Mouse (Mus musculus) intestine, postnatal 0 days (tissue): Measurements from ENCODE around the gene Smyd2. TPM values are rescaled to one million over a fixed set of nuclear protein-coding genes. Genes with fewer than 3 reads are reported as not detected.
A peak's percentile ranks its signal among the peaks of the same experiment; 100 is the strongest.

Experiments used
- ATAC-seq: fragments of 200-750 bp; cut with Nextera tagmentation; 2 replicates; pipeline ENCODE4 v1.8.0; 2017; ENCODE audit warnings: mild to moderate bottlenecking, moderate TSS enrichment, moderate library complexity
- H3K27ac ChIP-seq: fragments of 300-500 bp; sonication (generic); 2 replicates; pipeline ENCODE4 v1.5.1; 2014; ENCODE audit warnings: mild to moderate bottlenecking, low read depth, low read length, moderate library complexity
- H3K27me3 ChIP-seq: fragments of 300-500 bp; sonication (generic); replicated peaks from 2 replicates; pipeline ENCODE4 v1.6.1; 2014; ENCODE audit warnings: low read length, mixed read lengths; ENCODE audit not compliant: control insufficient read depth, insufficient read depth
- H3K36me3 ChIP-seq: fragments of 300-500 bp; sonication (generic); 2 replicates; pipeline ENCODE4 v1.6.1; 2014; ENCODE audit warnings: mild to moderate bottlenecking, moderate library complexity; ENCODE audit not compliant: control insufficient read depth, insufficient read depth
- H3K4me1 ChIP-seq: fragments of 300-500 bp; sonication (generic); replicated peaks from 2 replicates; pipeline ENCODE4 v1.6.1; 2014; ENCODE audit warnings: antibody characterized with exemption, low read length, mixed read lengths; ENCODE audit not compliant: control insufficient read depth, insufficient read depth
- H3K4me2 ChIP-seq: fragments of 300-500 bp; sonication (generic); replicated peaks from 2 replicates; pipeline ENCODE4 v1.6.1; 2014; ENCODE audit warnings: low read depth, mild to moderate bottlenecking, moderate library complexity
- H3K4me3 ChIP-seq: fragments of 300-500 bp; sonication (generic); 2 replicates; pipeline ENCODE4 v1.5.1; 2014; ENCODE audit warnings: low read depth, low read length
- H3K9ac ChIP-seq: fragments of 300-500 bp; sonication (generic); 2 replicates; pipeline ENCODE4 v1.6.1; 2014; ENCODE audit warnings: mild to moderate bottlenecking, low read depth, low read length
- H3K9me3 ChIP-seq: fragments of 300-500 bp; sonication (generic); 2 replicates; pipeline ENCODE4 v1.6.1; 2016; ENCODE audit warnings: mixed run types; ENCODE audit not compliant: control insufficient read depth
- CTCF ChIP-seq: sonication (generic); IDR thresholded peaks from 2 replicates; pipeline ENCODE4 v1.5.1; 2016; ENCODE audit warnings: low read depth, mild to moderate bottlenecking, control low read depth, antibody characterized with exemption, moderate library complexity
- WGBS: fragments of 180-500 bp; shearing (Covaris S2); extraction: QIAGEN DNeasy Blood & Tissue Kit; methylation state at CpG from one replicate; pipeline ENCODE4 v1.1.7; 2014; 5-methylcytosine and 5-hydroxymethylcytosine counted together
- polyA plus RNA-seq: library from polyadenylated mRNA; unstranded; fragments of >200 nt; fragmentation: Nextera tagmentation; extraction: Ambion mirVana; gene quantifications from 2 replicates; pipeline ENCODE4 v1.2.1, GENCODE M21; 2015

Smyd2 gene
- polyA plus RNA-seq, 1 experiment from 2014 or later, result 48.1 TPM

DNA sequence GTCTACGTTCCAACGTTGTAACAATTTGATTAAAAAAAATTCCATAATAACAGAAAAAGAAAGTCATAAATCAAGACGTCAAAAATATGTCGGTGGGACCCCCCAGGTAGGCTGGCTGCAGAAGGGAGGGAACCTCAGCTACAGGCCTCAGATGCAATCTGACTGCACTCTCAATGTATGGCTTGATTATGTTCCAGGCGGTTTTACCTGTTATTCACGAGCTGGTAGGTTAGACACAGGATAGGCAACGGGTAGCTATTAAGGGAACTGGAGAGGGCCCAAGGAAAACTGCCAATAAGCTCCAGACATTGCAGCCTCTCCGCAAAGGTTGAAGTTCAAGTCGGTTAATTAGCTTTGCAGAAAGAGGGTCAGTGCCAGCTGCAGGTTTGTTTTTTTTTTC, 558 bp upstream of the Smyd2 start:
- no peak for TF ChIP-seq CTCF
- peak overlapping the region; percentile 66 for H3K4me3 ChIP-seq
- peak overlapping the region; percentile 87 for H3K4me2 ChIP-seq
- H3K4me1 ChIP-seq, result 0 out of 2 replicates have a peak, but pooled peaks cover 10% of the 10 kb centered on the region
- no peaks in the 10 kb centered on the region for H3K36me3 ChIP-seq
- no peak for ATAC-seq
- 15% methylated on average over 9 of the region's 9 CpGs for WGBS
- no peaks in the 10 kb centered on the region for H3K27me3 ChIP-seq
- H3K9me3 ChIP-seq, result no peaks in the 10 kb centered on the region
- H3K27ac ChIP-seq, result no peak overlapping the region
- peak overlapping the region; percentile 66 for H3K9ac ChIP-seq

DNA sequence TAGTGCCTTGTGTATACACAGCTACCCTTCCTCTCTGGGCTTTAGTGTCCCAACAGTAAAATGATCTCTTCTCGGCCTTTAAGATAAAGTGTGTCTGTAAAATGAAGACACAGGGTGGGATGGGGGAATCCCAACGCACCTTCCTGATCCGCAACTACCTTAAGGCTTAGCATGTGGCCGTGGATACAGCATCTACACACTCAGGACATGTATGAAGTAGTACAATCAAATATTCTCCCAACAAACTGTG, 670 bp downstream of the Smyd2 start:
- Histone ChIP-seq H3K36me3 (no peaks in the 10 kb centered on the region), H3K9ac (peak overlapping the region; percentile 66), H3K27me3 (no peaks in the 10 kb centered on the region), H3K4me2 (peak overlapping the region; percentile 87), H3K4me3 (peak overlapping the region; percentile 66), H3K9me3 (no peaks in the 10 kb centered on the region), H3K27ac (no peak overlapping the region), H3K4me1 (0 out of 2 replicates have a peak, but pooled peaks cover 10% of the 10 kb centered on the region)
- TF ChIP-seq CTCF, result no peak
- WGBS, result 2% methylated on average over 4 of the region's 4 CpGs
- ATAC-seq, result no peak

DNA sequence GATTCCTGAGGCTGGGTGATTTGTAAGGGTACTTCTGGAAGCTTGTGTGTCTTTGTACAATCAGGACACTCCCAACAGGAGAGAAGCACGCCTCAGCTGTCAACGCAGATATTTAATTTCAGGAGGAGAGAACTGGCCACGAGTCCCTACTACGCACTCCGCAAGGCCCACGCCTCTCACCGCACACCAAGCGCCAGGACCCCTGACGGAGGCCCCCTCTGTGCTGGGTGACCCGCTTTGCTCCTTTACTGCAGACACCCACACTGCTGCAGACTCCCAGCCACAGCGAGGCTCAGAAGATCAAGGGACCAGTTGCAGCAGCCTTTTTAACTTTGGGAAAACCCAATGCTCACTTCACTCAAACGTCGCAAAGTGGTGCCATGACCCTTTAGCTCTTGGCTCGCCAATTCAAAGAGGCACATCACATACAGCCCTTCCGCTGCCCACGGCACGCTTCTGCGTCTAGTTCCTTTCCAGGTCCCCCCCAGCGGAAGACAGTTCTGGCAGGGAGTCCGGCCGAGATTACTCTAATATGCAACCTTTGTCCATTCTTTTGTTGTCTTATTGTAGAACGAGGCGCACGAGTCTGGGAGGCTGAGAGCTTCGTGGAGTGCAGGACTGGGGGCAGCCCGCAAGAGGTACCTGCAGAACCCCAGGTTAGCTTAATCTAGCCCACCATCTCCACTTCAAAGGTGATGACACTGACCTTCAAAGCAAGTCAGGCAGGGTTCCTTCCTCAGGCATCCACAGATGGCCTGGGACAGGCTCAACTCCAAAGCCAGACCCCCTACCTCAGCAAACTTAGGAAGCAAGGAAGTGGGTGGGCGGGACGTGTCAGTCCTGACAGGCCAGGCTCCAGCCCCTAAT, 1.2 kb downstream of the Smyd2 start:
- Histone ChIP-seq H3K27ac (no peak overlapping the region), H3K27me3 (no peaks in the 10 kb centered on the region), H3K4me1 (0 out of 2 replicates have a peak, but pooled peaks cover 10% of the 10 kb centered on the region), H3K36me3 (no peaks in the 10 kb centered on the region), H3K9me3 (no peaks in the 10 kb centered on the region), H3K4me2 (peak overlapping the region; percentile 87), H3K9ac (peak overlapping the region; percentile 66), H3K4me3 (peak overlapping the region; percentile 66)
- no peak; the same call in 1 of the 2 replicates for ATAC-seq
- WGBS, result 37% methylated on average over 28 of the region's 28 CpGs
- TF ChIP-seq CTCF, result no peak

DNA sequence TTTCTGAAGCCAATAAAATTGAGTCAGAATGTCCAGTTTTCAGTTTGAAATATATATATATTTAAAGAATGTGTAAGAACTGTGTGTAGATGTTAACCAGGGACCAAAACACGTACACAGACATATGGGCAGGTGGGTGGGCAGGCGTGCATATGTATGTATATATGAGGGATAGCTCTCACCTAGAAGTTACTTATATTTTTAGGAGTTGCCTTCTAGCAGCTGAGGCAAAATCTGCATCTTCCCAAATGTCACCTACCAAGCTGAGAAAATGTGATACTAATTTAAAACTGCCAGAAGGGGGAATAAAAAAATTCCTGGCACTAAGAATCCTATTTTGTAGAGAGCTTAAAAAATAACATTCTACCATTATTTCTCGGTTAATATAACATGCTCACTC, 2.4 kb downstream of the Smyd2 start:
- no peak for ATAC-seq
- Histone ChIP-seq H3K4me1 (0 out of 2 replicates have a peak, but pooled peaks cover 10% of the 10 kb centered on the region), H3K9me3 (no peaks in the 10 kb centered on the region), H3K4me2 (no peak overlapping the region), H3K36me3 (no peaks in the 10 kb centered on the region; the same call in 1 of the 2 replicates), H3K4me3 (no peak overlapping the region), H3K27ac (no peak overlapping the region), H3K27me3 (no peaks in the 10 kb centered on the region), H3K9ac (no peak overlapping the region)
- no peak for TF ChIP-seq CTCF
- WGBS, result 93% methylated on average over 3 of the region's 3 CpGs

DNA sequence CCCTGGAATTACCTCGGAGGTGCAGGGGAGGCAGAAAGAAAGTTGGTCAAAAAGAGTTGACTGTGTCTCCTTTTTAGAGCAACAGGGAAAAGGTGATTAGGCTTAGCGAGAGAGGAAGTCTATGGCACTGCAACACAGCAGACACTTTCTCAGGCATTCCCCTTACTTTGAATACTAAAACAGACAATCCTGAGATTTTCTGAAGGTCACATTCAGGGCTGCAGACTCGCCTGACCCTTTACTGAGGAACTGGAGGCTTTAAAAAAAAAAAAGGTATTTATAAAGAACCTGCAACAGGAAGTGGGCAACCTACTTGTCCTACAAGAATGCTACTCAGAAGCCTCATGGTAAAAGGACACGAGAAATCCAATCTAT, 5.0 kb downstream of the Smyd2 start:
- Histone ChIP-seq H3K9me3 (no peaks in the 10 kb centered on the region), H3K4me3 (no peak overlapping the region), H3K4me2 (no peak overlapping the region), H3K9ac (no peak overlapping the region), H3K4me1 (0 out of 2 replicates have a peak, but pooled peaks cover 10% of the 10 kb centered on the region), H3K27ac (no peak overlapping the region), H3K27me3 (no peaks in the 10 kb centered on the region), H3K36me3 (no peaks in the 10 kb centered on the region; the same call in 1 of the 2 replicates)
- TF ChIP-seq CTCF, result no peak
- 60% methylated on average over 4 of the region's 4 CpGs for WGBS
- no peak for ATAC-seq

DNA sequence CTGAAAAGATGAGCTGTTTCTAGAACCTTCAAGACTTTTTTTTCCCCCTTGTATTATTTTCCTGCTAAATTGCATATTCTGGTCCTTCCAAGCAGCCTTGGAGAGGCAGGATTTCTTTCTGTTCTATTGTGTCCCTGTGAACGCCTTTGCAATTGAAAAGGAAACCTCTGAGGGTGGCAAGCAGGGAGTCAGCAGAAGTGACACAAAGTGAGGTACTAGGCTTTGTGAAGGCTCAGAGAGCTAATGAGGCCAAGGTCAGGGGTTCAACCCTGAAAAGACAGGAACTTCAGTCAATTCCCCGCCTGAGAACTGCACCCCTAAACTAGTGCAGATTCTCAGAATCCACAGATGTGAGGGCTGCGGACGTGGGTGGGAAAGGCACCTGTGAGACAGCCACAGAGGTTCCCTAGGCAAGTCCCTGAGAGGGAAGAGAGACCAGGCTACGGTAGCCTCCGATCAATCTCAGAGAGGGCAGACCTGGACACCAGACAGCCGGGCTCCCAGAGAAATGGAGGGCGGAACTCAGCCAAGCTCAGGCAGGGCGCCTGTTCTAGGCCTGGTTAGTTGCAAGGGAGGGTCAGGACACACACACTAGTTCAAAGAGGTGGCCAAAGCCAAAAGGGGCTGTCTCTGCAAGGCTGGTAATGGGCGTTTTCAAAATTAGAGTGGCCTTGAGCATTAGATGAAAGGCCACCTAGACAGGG, 5.6 kb downstream of the Smyd2 start:
- ATAC-seq, result no peak
- WGBS, result 80% methylated on average over 10 of the region's 10 CpGs
- no peak for TF ChIP-seq CTCF

More for the DNA sequence above, 5.6 kb downstream of the Smyd2 start:
- H3K4me3 ChIP-seq, result no peak overlapping the region
- no peak overlapping the region for H3K9ac ChIP-seq
- H3K9me3 ChIP-seq, result no peaks in the 10 kb centered on the region
- no peaks in the 10 kb centered on the region for H3K27me3 ChIP-seq
- 0 out of 2 replicates have a peak, but pooled peaks cover 10% of the 10 kb centered on the region for H3K4me1 ChIP-seq
- no peaks in the 10 kb centered on the region; the same call in 1 of the 2 replicates for H3K36me3 ChIP-seq
- H3K4me2 ChIP-seq, result no peak overlapping the region
- no peak overlapping the region for H3K27ac ChIP-seq
